Mouse (Mus musculus) testis, postnatal 14 days (tissue): ENCODE data around the gene Zfp648.

Source experiments
- DNase-seq: peaks from one replicate; pipeline ENCODE4 v3.0.0; 2021; ENCODE audit warnings: low spot score

Gene Zfp648

DNA sequence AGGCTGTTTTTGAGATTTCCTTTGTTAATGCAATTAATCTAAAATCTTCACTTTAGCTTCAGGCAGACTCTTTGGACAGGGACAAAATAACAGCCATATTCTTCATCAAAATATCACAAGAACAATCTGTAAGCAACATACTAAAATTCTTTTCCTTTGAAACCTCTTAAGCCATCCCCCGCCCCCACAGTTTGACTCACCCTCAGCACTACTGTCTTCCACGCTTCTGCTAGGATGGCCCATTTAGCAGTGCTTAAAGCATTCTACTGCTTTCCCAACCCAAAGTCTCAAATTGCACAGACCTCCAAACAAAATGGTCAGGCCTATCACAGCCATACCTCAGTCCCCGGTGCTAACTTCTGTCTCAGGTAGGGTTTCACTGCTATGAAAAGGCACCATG is 19.6 kb downstream of the Zfp648 start:
- DNase-seq = no peak

DNA sequence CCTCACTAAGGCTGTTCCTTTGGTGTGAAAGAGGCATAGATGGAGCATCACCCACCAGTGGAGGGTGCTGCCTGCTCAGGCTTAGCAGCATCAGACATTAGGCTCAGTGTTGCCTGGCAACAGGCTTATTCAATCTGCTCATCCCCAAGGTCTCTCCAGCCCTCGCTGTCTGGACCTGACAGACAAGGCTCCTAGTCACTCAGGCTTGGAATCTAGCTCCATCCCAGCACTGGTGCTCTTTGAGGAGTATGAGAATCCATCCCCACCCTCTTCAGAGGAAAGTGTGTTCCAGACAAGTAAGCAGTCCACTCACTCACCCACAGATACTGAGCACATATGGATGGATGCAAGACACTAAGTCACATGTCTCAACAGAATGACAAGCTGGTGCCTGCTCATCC is 22.8 kb downstream of the Zfp648 start:
- no peak for DNase-seq

GRCm38 (mm10) chr1:154232594-154232993 is 31.6 kb downstream of the Zfp648 start:
- no peak for DNase-seq

DNA sequence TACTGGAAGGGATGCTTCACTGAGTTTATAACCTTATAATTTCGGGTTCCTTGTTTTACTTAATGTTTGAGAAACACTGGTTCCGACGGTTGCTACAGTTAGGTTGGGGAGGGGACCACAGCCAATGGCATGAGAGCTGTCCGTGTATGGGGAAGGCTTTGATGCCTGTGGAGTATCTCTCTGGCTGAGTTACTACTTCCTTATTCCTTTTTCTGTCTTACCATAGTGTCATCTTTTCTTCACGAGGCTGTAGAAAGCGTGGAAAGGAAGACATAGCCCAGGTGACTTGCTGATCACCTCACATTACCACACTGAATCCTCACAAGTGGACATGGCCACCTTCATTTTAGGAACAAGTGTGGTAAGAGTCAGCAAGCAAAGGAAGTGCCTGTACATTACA is 32.0 kb downstream of the Zfp648 start:
- DNase-seq = no peak

DNA sequence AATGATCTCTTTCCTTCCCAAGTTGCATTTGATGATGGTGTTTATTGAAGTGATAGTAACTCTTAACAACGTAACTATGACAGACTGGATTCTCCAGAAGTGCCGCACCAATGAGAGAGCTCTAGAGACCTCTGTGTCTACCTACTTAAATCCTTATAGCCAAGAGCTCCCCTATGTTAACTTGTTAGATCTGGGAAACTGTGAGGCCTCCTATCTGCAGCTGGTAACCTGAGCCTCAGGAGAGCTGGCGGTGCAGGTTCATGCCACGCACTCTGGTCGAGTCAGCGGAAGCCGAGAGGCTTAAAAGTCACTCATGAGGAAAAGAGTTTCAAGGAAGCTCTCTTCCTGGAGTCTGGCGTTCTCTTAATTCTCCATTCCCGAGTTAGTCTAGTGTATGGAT is 33.8 kb downstream of the Zfp648 start:
- DNase-seq = no peak

GRCm38 (mm10) chr1:154238876-154239275 is 37.9 kb downstream of the Zfp648 start:
- DNase-seq = no peak

DNA sequence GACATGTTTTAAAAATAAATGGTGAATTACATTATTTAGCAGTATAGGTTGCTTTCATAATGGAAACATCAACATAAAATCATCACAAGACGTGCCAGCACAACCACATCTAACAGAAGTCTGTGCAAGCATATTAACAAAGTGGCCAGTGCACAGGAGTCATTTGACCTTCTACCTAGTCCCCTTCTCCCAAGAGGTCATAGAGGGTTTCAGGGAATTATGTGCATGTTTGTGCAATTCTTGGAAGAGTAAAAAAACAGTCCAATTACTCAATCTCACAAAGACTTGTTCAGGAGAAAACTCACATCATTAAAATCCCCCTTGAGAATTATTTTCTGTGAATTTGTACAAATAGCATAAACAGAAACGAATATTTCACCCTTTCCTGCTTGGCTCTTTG is 50.2 kb downstream of the Zfp648 start:
- DNase-seq = no peak

DNA sequence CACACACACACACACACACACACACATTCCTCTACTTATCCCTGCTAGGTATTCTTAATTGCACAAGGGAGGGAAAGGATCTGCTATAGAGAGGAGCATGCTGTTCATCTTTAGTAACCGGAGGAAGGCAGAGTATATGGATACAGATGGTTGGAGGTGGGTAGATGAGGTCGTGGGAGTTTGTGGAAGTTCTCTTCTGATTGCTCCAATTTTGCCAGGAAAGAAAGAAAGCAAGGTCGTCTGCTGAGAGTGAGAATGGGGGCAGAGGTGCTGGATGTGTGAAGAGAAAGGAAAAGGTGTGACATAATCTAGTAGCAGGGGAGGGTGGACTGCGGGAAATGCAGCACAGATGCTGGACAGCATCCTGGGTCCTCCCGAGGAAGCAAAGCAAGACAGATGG is 51.8 kb downstream of the Zfp648 start:
- DNase-seq = no peak
